Mouse (Mus musculus) lung, postnatal 4 days (tissue): ENCODE measurements around the gene Gtpbp2.
A peak's percentile ranks its signal among the peaks of the same experiment; 100 is the strongest.

Source experiments
- DNase-seq, 2 experiments: peaks; one replicate each; pipeline ENCODE4 v3.0.0; 2021

Gene Gtpbp2

GRCm38 (mm10) chr17:46154336-46154735, 6.5 kb upstream of the Gtpbp2 start:
- DNase-seq: no peak

GRCm38 (mm10) chr17:46156680-46157079, 4.2 kb upstream of the Gtpbp2 start:
- no peak for DNase-seq

GRCm38 (mm10) chr17:46157131-46157530, 3.7 kb upstream of the Gtpbp2 start:
- DNase-seq: no peak

GRCm38 (mm10) chr17:46159236-46159635, 1.6 kb upstream of the Gtpbp2 start:
- DNase-seq: no peak

GRCm38 (mm10) chr17:46160090-46160662, 656 bp upstream of the Gtpbp2 start:
- DNase-seq: peak; percentile 94 to 95

- no peak for DNase-seq
Measured at GRCm38 (mm10) chr17:46161179-46161578, 347 bp downstream of the Gtpbp2 start.

- DNase-seq: no peak
Measured at GRCm38 (mm10) chr17:46161710-46162109, 878 bp downstream of the Gtpbp2 start.

- no peak for DNase-seq
Measured at GRCm38 (mm10) chr17:46162551-46162950, 1.7 kb downstream of the Gtpbp2 start.

GRCm38 (mm10) chr17:46162951-46163421, 2.2 kb downstream of the Gtpbp2 start:
- peak; percentile 64 to 75 for DNase-seq

GRCm38 (mm10) chr17:46164301-46164700, 3.5 kb downstream of the Gtpbp2 start:
- DNase-seq: no peak

GRCm38 (mm10) chr17:46164791-46165190, 4.0 kb downstream of the Gtpbp2 start:
- DNase-seq: no peak

- DNase-seq: no peak
Measured at GRCm38 (mm10) chr17:46165460-46165859, 4.6 kb downstream of the Gtpbp2 start.

GRCm38 (mm10) chr17:46166270-46166669, 5.4 kb downstream of the Gtpbp2 start:
- DNase-seq: no peak

GRCm38 (mm10) chr17:46167014-46167413, 6.2 kb downstream of the Gtpbp2 start:
- DNase-seq: peak in 1 of 2 experiments; percentile 31

GRCm38 (mm10) chr17:46168318-46168717, 7.5 kb downstream of the Gtpbp2 start:
- DNase-seq: peak in 1 of 2 experiments; percentile 33

- no peak for DNase-seq
Measured at GRCm38 (mm10) chr17:46168768-46169167, 7.9 kb downstream of the Gtpbp2 start.

GRCm38 (mm10) chr17:46170538-46170937, 9.7 kb downstream of the Gtpbp2 start:
- DNase-seq: peak in 1 of 2 experiments; percentile 45

GRCm38 (mm10) chr17:46182273-46182672, 21.4 kb downstream of the Gtpbp2 start:
- no peak for DNase-seq

- no peak for DNase-seq
Measured at GRCm38 (mm10) chr17:46188829-46189228, 28.0 kb downstream of the Gtpbp2 start.

- DNase-seq: no peak
Measured at GRCm38 (mm10) chr17:46201151-46201550, 40.3 kb downstream of the Gtpbp2 start.

- peak; percentile 95 to 97 for DNase-seq
Measured at GRCm38 (mm10) chr17:46202421-46203071, 41.7 kb downstream of the Gtpbp2 start, which contains the start of the genes Polh and Xpo5. TSS of gene Polh (minus strand) at chr17:46202645. TSS of gene Xpo5 (plus strand) at chr17:46202782.

GRCm38 (mm10) chr17:46203078-46203477, 42.2 kb downstream of the Gtpbp2 start:
- peak in 1 of 2 experiments; percentile 42 for DNase-seq

GRCm38 (mm10) chr17:46206676-46207075, 45.8 kb downstream of the Gtpbp2 start:
- DNase-seq: no peak

- DNase-seq: no peak
Measured at GRCm38 (mm10) chr17:46210550-46210949, 49.7 kb downstream of the Gtpbp2 start.
